Mouse (Mus musculus): ENCODE results near the gene Ccdc58. TPM values are rescaled to one million over a fixed set of nuclear protein-coding genes. Genes with fewer than 3 reads are reported as not detected.

Ccdc58 gene
- polyA plus RNA-seq, 1 experiment from 2014 or later = 78.4 TPM

DNA sequence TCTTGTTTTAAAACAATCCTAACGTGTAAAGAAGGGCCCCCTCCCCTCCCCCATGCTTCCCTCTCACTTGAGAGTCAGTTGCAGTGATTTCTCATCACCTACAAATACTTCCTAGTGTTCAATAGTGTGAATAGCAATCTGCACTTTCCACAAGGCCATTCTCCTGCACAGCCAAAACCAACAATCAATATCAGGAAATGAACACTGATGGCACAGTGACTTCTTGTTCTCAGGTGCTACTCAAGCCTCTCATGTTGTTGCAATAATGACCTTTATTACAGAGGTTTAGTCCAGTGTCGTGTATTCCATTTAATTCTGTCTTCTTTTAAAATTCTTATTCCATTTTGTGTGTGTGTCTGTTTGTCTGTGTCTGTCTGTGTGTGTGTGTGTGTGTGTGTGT lies 66.7 kb downstream of the Ccdc58 start:
- Histone ChIP-seq H3K9me3 (ENCODE audit: control insufficient read depth, low read length) (no peaks in the 10 kb centered on the region), H3K27ac (ENCODE audit: low read length) (no peak overlapping the region), H3K27me3 (ENCODE audit: control insufficient read depth, insufficient read depth, low read depth, low read length) (no peaks in the 10 kb centered on the region), H3K9ac (ENCODE audit: low read length) (no peak overlapping the region), H3K36me3 (ENCODE audit: control insufficient read depth, insufficient read depth, low read length) (no peaks in the 10 kb centered on the region), H3K4me3 (ENCODE audit: low read length) (no peak overlapping the region), H3K4me2 (ENCODE audit: low read depth, low read length) (no peak overlapping the region), H3K4me1 (replicated peaks; ENCODE audit: control insufficient read depth, insufficient read depth, low read length) (no peaks in the 10 kb centered on the region)
- no peak for ATAC-seq (ENCODE audit: low read depth)
- WGBS = 63% methylated on average over 2 of the region's 2 CpGs

Other genes with a start within 250 kb of the Ccdc58 start
- gene Parp14, start 200.1 kb upstream of the Ccdc58 start, polyA plus RNA-seq (2015; fragmentation: Nextera tagmentation; extraction: Ambion mirVana) = 1.5 and 1.9 TPM in 2 replicates
- gene Parp9, start 133.2 kb upstream of the Ccdc58 start, polyA plus RNA-seq (2015; fragmentation: Nextera tagmentation; extraction: Ambion mirVana) = 8.8 and 11.1 TPM in 2 replicates
- 6.9 and 7.0 TPM in 2 replicates for gene Dtx3l, start 132.5 kb upstream of the Ccdc58 start, polyA plus RNA-seq (2015; fragmentation: Nextera tagmentation; extraction: Ambion mirVana)
- gene Kpna1, start 92.9 kb upstream of the Ccdc58 start, polyA plus RNA-seq (2015; fragmentation: Nextera tagmentation; extraction: Ambion mirVana) = 29.5 and 34.8 TPM in 2 replicates
- 9.9 and 10.2 TPM in 2 replicates for gene Wdr5b, start 30.5 kb upstream of the Ccdc58 start, polyA plus RNA-seq (2015; fragmentation: Nextera tagmentation; extraction: Ambion mirVana)
- gene Fam162a, start 91 bp upstream of the Ccdc58 start, polyA plus RNA-seq (2015; fragmentation: Nextera tagmentation; extraction: Ambion mirVana) = 296 and 318 TPM in 2 replicates
- 0.23 and 0.43 TPM in 2 replicates for gene Csta1, start 59.6 kb downstream of the Ccdc58 start, polyA plus RNA-seq (2015; fragmentation: Nextera tagmentation; extraction: Ambion mirVana)
- gene Stfa2l1, start 85.1 kb downstream of the Ccdc58 start, polyA plus RNA-seq (2015; fragmentation: Nextera tagmentation; extraction: Ambion mirVana) = 1.0 and 1.3 TPM in 2 replicates
- 3.0 and 6.3 TPM in 2 replicates for gene Gm5483, start 112.5 kb downstream of the Ccdc58 start, polyA plus RNA-seq (2015; fragmentation: Nextera tagmentation; extraction: Ambion mirVana)
- not detected in 2 replicates for gene Gm5416, start 138.7 kb downstream of the Ccdc58 start, polyA plus RNA-seq (2015; fragmentation: Nextera tagmentation; extraction: Ambion mirVana)
- gene 2010005H15Rik, start 149.8 kb downstream of the Ccdc58 start, polyA plus RNA-seq (2015; fragmentation: Nextera tagmentation; extraction: Ambion mirVana) = 0.84 and 1.9 TPM in 2 replicates
- gene Stfa1, start 205.3 kb downstream of the Ccdc58 start, polyA plus RNA-seq (2015; fragmentation: Nextera tagmentation; extraction: Ambion mirVana) = 4.6 and 10.1 TPM in 2 replicates